ENCODE assay signal across 7 mouse cellular contexts in genomic region chr5:75152791-75153625, GRCm38 (mm10). TPM values are rescaled to one million over a fixed set of nuclear protein-coding genes. Genes with fewer than 3 reads are reported as not detected.
DNase-seq lines count a peak whose midpoint lies in the region; ATAC-seq lines count a peak whose summit lies in the region.

No protein-coding gene starts in this region.

- H3K27ac ChIP-seq in forebrain, embryonic 15.5 days (replicated peaks), result no peak overlapping the region
- H3K27ac ChIP-seq in hindbrain, embryonic 13.5 days, result peak overlapping the region; percentile 56
- H3K27ac ChIP-seq in liver, embryonic 12.5 days, result peak overlapping the region; percentile 65; the same call in 1 of the 2 replicates

- H3K27me3 ChIP-seq in forebrain, embryonic 15.5 days, result peaks cover 73% of the 10 kb centered on the region
- peaks cover 86% of the 10 kb centered on the region for H3K27me3 ChIP-seq in hindbrain, embryonic 13.5 days
- H3K27me3 ChIP-seq in liver, embryonic 12.5 days (replicated peaks), result peaks cover 96% of the 10 kb centered on the region

- no peak for ATAC-seq in forebrain, embryonic 15.5 days (replicated peaks)
- ATAC-seq in hindbrain, embryonic 13.5 days (ENCODE audit: low FRiP score), result no peak
- ATAC-seq in liver, embryonic 12.5 days, result no peak

- no peaks in the 10 kb centered on the region for H3K9me3 ChIP-seq in forebrain, embryonic 15.5 days
- no peaks in the 10 kb centered on the region for H3K9me3 ChIP-seq in hindbrain, embryonic 13.5 days
- no peaks in the 10 kb centered on the region for H3K9me3 ChIP-seq in liver, embryonic 12.5 days (replicated peaks)

- DNase-seq in 3T3-L1 (ENCODE audit: low read depth, low spot score) (peak; percentile 83), NIH3T3 (ENCODE audit: low read depth) (peak; percentile 88)
- peak; percentile 60 for DNase-seq in retina, postnatal 1 day
- DNase-seq in right cerebral cortex, postnatal 25 days, result no peak

- H3K4me3 ChIP-seq in forebrain, embryonic 15.5 days, result peak overlapping the region; percentile 27
- H3K4me3 ChIP-seq in hindbrain, embryonic 13.5 days, result peak overlapping the region; percentile 35
- peak overlapping the region; percentile 43 for H3K4me3 ChIP-seq in liver, embryonic 12.5 days

- H3K36me3 ChIP-seq in forebrain, embryonic 15.5 days, result no peaks in the 10 kb centered on the region
- H3K36me3 ChIP-seq in hindbrain, embryonic 13.5 days, result no peaks in the 10 kb centered on the region
- no peaks in the 10 kb centered on the region for H3K36me3 ChIP-seq in liver, embryonic 12.5 days

- no peak overlapping the region for H3K9ac ChIP-seq in forebrain, embryonic 15.5 days (replicated peaks)
- H3K9ac ChIP-seq in hindbrain, embryonic 13.5 days, result peak overlapping the region; percentile 60
- H3K9ac ChIP-seq in liver, embryonic 12.5 days, result peak overlapping the region; percentile 58

- peaks cover 71% of the 10 kb centered on the region for H3K4me1 ChIP-seq in forebrain, embryonic 15.5 days
- H3K4me1 ChIP-seq in hindbrain, embryonic 13.5 days (replicated peaks), result peaks cover 67% of the 10 kb centered on the region
- H3K4me1 ChIP-seq in liver, embryonic 12.5 days, result 0 out of 2 replicates have a peak, but pooled peaks cover 21% of the 10 kb centered on the region

- H3K4me2 ChIP-seq in forebrain, embryonic 15.5 days (replicated peaks), result peak overlapping the region; percentile 39
- peak overlapping the region; percentile 44 for H3K4me2 ChIP-seq in hindbrain, embryonic 13.5 days
- peak overlapping the region; percentile 67 for H3K4me2 ChIP-seq in liver, embryonic 12.5 days

- under 1% methylated on average over 72 of the region's 72 CpGs for WGBS in forebrain, embryonic 15.5 days
- WGBS in hindbrain, embryonic 13.5 days, result under 1% methylated on average over 72 of the region's 72 CpGs
- WGBS in liver, embryonic 12.5 days (ENCODE audit: insufficient replicate concordance), result 3% methylated on average over 71 of the region's 72 CpGs

RNA-seq across cellular contexts. Expression of gene Pdgfra, which starts 0.9 kb away (rescaled TPM):
- polyA plus RNA-seq in forebrain, embryonic 15.5 days (2015; fragmentation: Nextera tagmentation; extraction: Ambion mirVana), result 7.6 and 8.4 TPM in 2 replicates
- polyA plus RNA-seq in hindbrain, embryonic 13.5 days (2015; fragmentation: Nextera tagmentation; extraction: Ambion mirVana), result 11.3 and 12.4 TPM in 2 replicates
- polyA plus RNA-seq in liver, embryonic 12.5 days (2016; fragmentation: Nextera tagmentation; extraction: Ambion mirVana), result 7.9 and 10.4 TPM in 2 replicates
